In genomic region chr8:22273142-22273541, GRCm38 (mm10) we compare ENCODE assay signal across 20 mouse cellular contexts. TPM values are rescaled to one million over a fixed set of nuclear protein-coding genes. Genes with fewer than 3 reads are reported as not detected.
"Had no signal": no experiment of that assay in that cellular context is flagged by ENCODE, and none has a peak within 500 bp of the region (broad histone marks: within the 10 kb centered on the region; RNA-seq: fewer than 3 reads in every experiment).

No protein-coding gene starts in this region.

- DNase-seq: lung, adult 18-20 months; lung, embryonic 14.5 days; lung, postnatal 10 days; midbrain, embryonic 14.5 days; right cerebral cortex, postnatal 14 days; thymus, adult 18-20 months; thymus, postnatal 14 days; thymus, postnatal 36 days had no signal

RNA-seq across cellular contexts. Expression of gene Tpte, which starts 10.1 kb away (rescaled TPM):
- polyA plus RNA-seq: liver, embryonic 14.5 days; liver, embryonic 16.5 days; lung, embryonic 14.5 days; lung, embryonic 16.5 days; macrophage; midbrain, embryonic 12.5 days; midbrain, embryonic 14.5 days; midbrain, postnatal 0 days; neural tube, embryonic 12.5 days; neural tube, embryonic 14.5 days; spleen, adult 2 months; stomach, embryonic 14.5 days; stomach, embryonic 16.5 days; thymus, postnatal 0 days had no signal
